Mouse (Mus musculus) liver, embryonic 13.5 days (tissue): Measurements from ENCODE around the gene Clcn6. TPM values are rescaled to one million over a fixed set of nuclear protein-coding genes. Genes with fewer than 3 reads are reported as not detected.

Experiments used
- ATAC-seq: fragments of 200-750 bp; cut with Nextera tagmentation; 2 replicates; pipeline ENCODE4 v1.8.0; 2017; ENCODE audit warnings: low read depth, mild to moderate bottlenecking, moderate number of reproducible peaks, moderate library complexity
- DNase-seq: peaks from one replicate; pipeline ENCODE4 v3.0.0; 2022
- H3K27ac ChIP-seq: fragments of 300-500 bp; sonication (generic); 2 replicates; pipeline ENCODE4 v1.5.1; 2015; ENCODE audit warnings: moderate library complexity, mild to moderate bottlenecking, inconsistent platforms
- H3K27me3 ChIP-seq: fragments of 300-500 bp; sonication (generic); 2 replicates; pipeline ENCODE4 v1.6.1; 2015; ENCODE audit warnings: mild to moderate bottlenecking, inconsistent platforms
- H3K36me3 ChIP-seq: fragments of 300-500 bp; sonication (generic); 2 replicates; pipeline ENCODE4 v1.6.1; 2015; ENCODE audit warnings: mild to moderate bottlenecking, inconsistent platforms
- H3K4me1 ChIP-seq: fragments of 300-500 bp; sonication (generic); replicated peaks from 2 replicates; pipeline ENCODE4 v1.6.1; 2015; ENCODE audit warnings: inconsistent platforms
- H3K4me2 ChIP-seq: fragments of 300-500 bp; sonication (generic); 2 replicates; pipeline ENCODE4 v1.6.1; 2015; ENCODE audit warnings: inconsistent platforms, mild to moderate bottlenecking, moderate library complexity
- H3K4me3 ChIP-seq: fragments of 300-500 bp; sonication (generic); replicated peaks from 2 replicates; pipeline ENCODE4 v1.5.1; 2015; ENCODE audit warnings: mild to moderate bottlenecking, inconsistent platforms
- H3K9ac ChIP-seq: fragments of 300-500 bp; sonication (generic); 2 replicates; pipeline ENCODE4 v1.6.1; 2015; ENCODE audit warnings: mild to moderate bottlenecking, inconsistent platforms
- H3K9me3 ChIP-seq: fragments of 300-500 bp; sonication (generic); replicated peaks from 2 replicates; pipeline ENCODE4 v1.6.1; 2016; ENCODE audit warnings: inconsistent platforms
- WGBS: fragments of 180-500 bp; shearing (Covaris S2); methylation state at CpG from one replicate; pipeline ENCODE4 v1.1.7; 2015; ENCODE audit not compliant: insufficient replicate concordance; 5-methylcytosine and 5-hydroxymethylcytosine counted together
- polyA plus RNA-seq: library from polyadenylated mRNA; unstranded; fragments of >200 nt; fragmentation: Nextera tagmentation; extraction: Ambion mirVana; gene quantifications from 2 replicates; pipeline ENCODE4 v1.2.1, GENCODE M21; 2015

Gene Clcn6
- 1.5 and 1.7 TPM in 2 replicates for polyA plus RNA-seq

GRCm38 (mm10) chr4:148038600-148039253, at the start of gene Clcn6, which contains the start of gene Mthfr:
Gene Clcn6, minus strand, starts transcription at chr4:148038821.
Gene Mthfr, plus strand, starts transcription at chr4:148039077.
- Histone ChIP-seq H3K36me3 (peaks cover 18% of the 10 kb centered on the region), H3K4me2 (peak within 1 kb of the TSS; percentile 97), H3K4me3 (peak within 1 kb of the TSS; percentile 81), H3K27ac (peak within 1 kb of the TSS; percentile 98), H3K4me1 (peaks cover 57% of the 10 kb centered on the region), H3K27me3 (no peaks in the 10 kb centered on the region), H3K9me3 (no peaks in the 10 kb centered on the region), H3K9ac (peak within 1 kb of the TSS; percentile 91)
- ATAC-seq (peak; percentile 90), DNase-seq (peak; percentile 99)
- under 1% methylated on average over 54 of the region's 54 CpGs for WGBS

GRCm38 (mm10) chr4:148087907-148088527, 49.4 kb upstream of the Clcn6 start, which contains the start of gene Agtrap:
Gene Agtrap, minus strand, starts transcription at chr4:148088031.
- H3K36me3 ChIP-seq: no peaks in the 10 kb centered on the region
- 8% methylated on average over 34 of the region's 34 CpGs for WGBS
- peak within 1 kb of the TSS; percentile 83 for H3K4me3 ChIP-seq
- peak; percentile 79 for ATAC-seq
- peak within 1 kb of the TSS; percentile 91 for H3K4me2 ChIP-seq
- peaks cover 52% of the 10 kb centered on the region for H3K4me1 ChIP-seq
- H3K27me3 ChIP-seq: no peaks in the 10 kb centered on the region
- no peaks in the 10 kb centered on the region for H3K9me3 ChIP-seq
- H3K9ac ChIP-seq: peak within 1 kb of the TSS; percentile 92
- peak within 1 kb of the TSS; percentile 81 for H3K27ac ChIP-seq
- DNase-seq: peak; percentile 87

- H3K27me3 ChIP-seq: no peaks in the 10 kb centered on the region
- H3K4me3 ChIP-seq: peak overlapping the region; percentile 83
- H3K9ac ChIP-seq: peak overlapping the region; percentile 92
- no peaks in the 10 kb centered on the region for H3K36me3 ChIP-seq
- ATAC-seq (peak; percentile 16), DNase-seq (no peak)
- WGBS: 6% methylated on average over 29 of the region's 30 CpGs
- H3K27ac ChIP-seq: peak overlapping the region; percentile 81
- H3K9me3 ChIP-seq: no peaks in the 10 kb centered on the region
- peak overlapping the region; percentile 91 for H3K4me2 ChIP-seq
- peaks cover 59% of the 10 kb centered on the region for H3K4me1 ChIP-seq
These were observed 48.7 kb upstream of the Clcn6 start for GRCm38 (mm10) chr4:148087091-148087906.

- Histone ChIP-seq H3K4me2 (0 out of 2 replicates have a peak overlapping the region, but pooled peaks have one; percentile 8), H3K4me3 (no peak overlapping the region), H3K36me3 (0 out of 2 replicates have a peak, but pooled peaks cover 7% of the 10 kb centered on the region), H3K9me3 (no peaks in the 10 kb centered on the region), H3K27me3 (no peaks in the 10 kb centered on the region), H3K27ac (peak overlapping the region; percentile 47; the same call in 1 of the 2 replicates), H3K9ac (no peak overlapping the region), H3K4me1 (peaks cover 64% of the 10 kb centered on the region)
- ATAC-seq: no peak
- WGBS: 82% methylated on average over 3 of the region's 3 CpGs
- no peak for DNase-seq
These were observed 47.3 kb upstream of the Clcn6 start for GRCm38 (mm10) chr4:148085907-148086305.

- H3K27me3 ChIP-seq: no peaks in the 10 kb centered on the region
- H3K4me2 ChIP-seq: peak overlapping the region; percentile 8; the same call in 1 of the 2 replicates
- DNase-seq (no peak), ATAC-seq (no peak)
- H3K27ac ChIP-seq: peak overlapping the region; percentile 47
- H3K4me1 ChIP-seq: peaks cover 64% of the 10 kb centered on the region
- WGBS: 58% methylated on average over 10 of the region's 10 CpGs
- H3K9ac ChIP-seq: no peak overlapping the region
- no peak overlapping the region for H3K4me3 ChIP-seq
- peaks cover 13% of the 10 kb centered on the region for H3K36me3 ChIP-seq
- H3K9me3 ChIP-seq: no peaks in the 10 kb centered on the region
These were observed 46.7 kb upstream of the Clcn6 start for GRCm38 (mm10) chr4:148085131-148085906.

- Histone ChIP-seq H3K27me3 (no peaks in the 10 kb centered on the region), H3K4me3 (no peak overlapping the region), H3K9ac (no peak overlapping the region), H3K4me2 (peak overlapping the region; percentile 47), H3K9me3 (no peaks in the 10 kb centered on the region), H3K36me3 (peaks cover 19% of the 10 kb centered on the region), H3K4me1 (peaks cover 64% of the 10 kb centered on the region), H3K27ac (peak overlapping the region; percentile 75; the same call in 1 of the 2 replicates)
- ATAC-seq (peak; percentile 6), DNase-seq (no peak)
- WGBS: 24% methylated on average over 8 of the region's 8 CpGs
These were observed 45.7 kb upstream of the Clcn6 start for GRCm38 (mm10) chr4:148084261-148084714.

GRCm38 (mm10) chr4:148083176-148083899, 44.7 kb upstream of the Clcn6 start:
- 22% methylated on average over 21 of the region's 21 CpGs for WGBS
- ATAC-seq (peak; percentile 6), DNase-seq (no peak)
- Histone ChIP-seq H3K27me3 (no peaks in the 10 kb centered on the region), H3K9me3 (no peaks in the 10 kb centered on the region), H3K36me3 (peaks cover 19% of the 10 kb centered on the region), H3K4me3 (no peak overlapping the region; the same call in 1 of the 2 replicates), H3K9ac (peak overlapping the region; percentile 18), H3K4me1 (peaks cover 63% of the 10 kb centered on the region), H3K27ac (peak overlapping the region; percentile 75), H3K4me2 (peak overlapping the region; percentile 47)

- Histone ChIP-seq H3K4me2 (peak overlapping the region; percentile 47), H3K9ac (peak overlapping the region; percentile 18; the same call in 1 of the 2 replicates), H3K4me3 (no peak overlapping the region; the same call in 1 of the 2 replicates), H3K9me3 (no peaks in the 10 kb centered on the region), H3K27ac (peak overlapping the region; percentile 75), H3K4me1 (peaks cover 56% of the 10 kb centered on the region), H3K36me3 (peaks cover 19% of the 10 kb centered on the region), H3K27me3 (no peaks in the 10 kb centered on the region)
- peak; percentile 77 for ATAC-seq
- DNase-seq: no peak
- WGBS: 23% methylated on average over 12 of the region's 12 CpGs
These were observed 43.8 kb upstream of the Clcn6 start for GRCm38 (mm10) chr4:148082257-148083044.

GRCm38 (mm10) chr4:148081201-148081600, 42.6 kb upstream of the Clcn6 start:
- 87% methylated on average over 10 of the region's 10 CpGs for WGBS
- H3K27ac ChIP-seq: no peak overlapping the region
- H3K4me3 ChIP-seq: no peak overlapping the region
- no peak overlapping the region for H3K9ac ChIP-seq
- no peak for ATAC-seq
- no peaks in the 10 kb centered on the region for H3K27me3 ChIP-seq
- H3K36me3 ChIP-seq: peaks cover 19% of the 10 kb centered on the region
- no peaks in the 10 kb centered on the region for H3K9me3 ChIP-seq
- H3K4me2 ChIP-seq: no peak overlapping the region
- DNase-seq: no peak
- peaks cover 43% of the 10 kb centered on the region for H3K4me1 ChIP-seq
